Mouse (Mus musculus) cortical plate, adult 2 months (tissue): Measurements from ENCODE around the gene Themis3. TPM values are rescaled to one million over a fixed set of nuclear protein-coding genes. Genes with fewer than 3 reads are reported as not detected.

Experiments
- H3K27ac ChIP-seq: fragments of 200-500 bp; 2 replicates; pipeline ENCODE4 v1.5.1; 2012; ENCODE audit warnings: low read length, control low read depth, inconsistent platforms; ENCODE audit not compliant: insufficient read depth
- H3K4me1 ChIP-seq: fragments of 200-500 bp; 2 replicates; pipeline ENCODE4 v1.6.1; 2011; ENCODE audit warnings: low read length; ENCODE audit not compliant: control insufficient read depth, insufficient read depth
- H3K4me3 ChIP-seq: fragments of 200-500 bp; 2 replicates; pipeline ENCODE4 v1.5.1; 2011; ENCODE audit warnings: mild to moderate bottlenecking, low read length, control low read depth; ENCODE audit not compliant: insufficient read depth
- CTCF ChIP-seq: fragments of 200-500 bp; IDR thresholded peaks from 2 replicates; pipeline ENCODE4 v1.5.1; 2011; ENCODE audit warnings: mild to moderate bottlenecking, control low read depth, low read length; ENCODE audit not compliant: insufficient read depth; ENCODE audit errors: extremely low read depth
- POLR2A ChIP-seq: fragments of 200-500 bp; IDR thresholded peaks from 2 replicates; pipeline ENCODE4 v1.6.1; 2011; ENCODE audit warnings: mild to moderate bottlenecking, low read length, control low read depth; ENCODE audit not compliant: insufficient read depth; ENCODE audit errors: extremely low read depth
- polyA plus RNA-seq: library from polyadenylated mRNA; depleted of rRNA; stranded (reverse); fragments of >200 nt; gene quantifications from 2 replicates; pipeline ENCODE4 v1.2.3, GENCODE M21; 2012; rRNA removed

The Themis3 gene
- not detected in 2 replicates for polyA plus RNA-seq

- Histone ChIP-seq H3K27ac (no peak within 1 kb of the TSS), H3K4me3 (no peak within 1 kb of the TSS), H3K4me1 (no peaks in the 10 kb centered on the region)
- TF ChIP-seq CTCF, result no peak
- no peak for TF ChIP-seq POLR2A
Measured at GRCm38 (mm10) chr17:66594435-66594834, at the start of gene Themis3. TSS of gene Themis3 (minus strand) at chr17:66594621.

- Histone ChIP-seq H3K27ac (no peak overlapping the region), H3K4me3 (no peak overlapping the region), H3K4me1 (no peaks in the 10 kb centered on the region)
- TF ChIP-seq POLR2A (no peak), CTCF (no peak)
Measured at GRCm38 (mm10) chr17:66637951-66638722, 43.7 kb upstream of the Themis3 start.

- H3K4me3 ChIP-seq, result no peak overlapping the region
- TF ChIP-seq CTCF (no peak), POLR2A (no peak)
- no peaks in the 10 kb centered on the region for H3K4me1 ChIP-seq
- no peak overlapping the region for H3K27ac ChIP-seq
Measured at GRCm38 (mm10) chr17:66619996-66620656, 25.7 kb upstream of the Themis3 start.

- Histone ChIP-seq H3K4me1 (no peaks in the 10 kb centered on the region), H3K27ac (no peak overlapping the region), H3K4me3 (no peak overlapping the region)
- no peak for TF ChIP-seq CTCF
- TF ChIP-seq POLR2A, result no peak
Measured at GRCm38 (mm10) chr17:66619255-66619826, 24.9 kb upstream of the Themis3 start.

GRCm38 (mm10) chr17:66610032-66610431 lies 15.6 kb upstream of the Themis3 start:
- no peak for TF ChIP-seq POLR2A
- TF ChIP-seq CTCF, result no peak
- no peak overlapping the region for H3K27ac ChIP-seq
- no peak overlapping the region for H3K4me3 ChIP-seq
- H3K4me1 ChIP-seq, result no peaks in the 10 kb centered on the region

- Histone ChIP-seq H3K27ac (no peak overlapping the region), H3K4me3 (no peak overlapping the region), H3K4me1 (no peaks in the 10 kb centered on the region)
- TF ChIP-seq POLR2A (no peak), CTCF (no peak)
Measured at GRCm38 (mm10) chr17:66604931-66605330, 10.5 kb upstream of the Themis3 start.

- TF ChIP-seq POLR2A (no peak), CTCF (no peak)
- Histone ChIP-seq H3K4me1 (no peaks in the 10 kb centered on the region), H3K4me3 (no peak overlapping the region), H3K27ac (no peak overlapping the region)
Measured at GRCm38 (mm10) chr17:66601171-66601570, 6.8 kb upstream of the Themis3 start.

GRCm38 (mm10) chr17:66595867-66596266 lies 1.4 kb upstream of the Themis3 start:
- H3K4me3 ChIP-seq, result no peak overlapping the region
- no peaks in the 10 kb centered on the region for H3K4me1 ChIP-seq
- TF ChIP-seq POLR2A (no peak), CTCF (no peak)
- no peak overlapping the region for H3K27ac ChIP-seq

- Histone ChIP-seq H3K27ac (no peak overlapping the region), H3K4me1 (no peaks in the 10 kb centered on the region), H3K4me3 (no peak overlapping the region)
- TF ChIP-seq POLR2A, result no peak
- no peak for TF ChIP-seq CTCF
Measured at GRCm38 (mm10) chr17:66595256-66595655, 835 bp upstream of the Themis3 start.
